Mouse (Mus musculus) cerebellum, adult 2 months (tissue): ENCODE results near the gene Zfp345. TPM values are rescaled to one million over a fixed set of nuclear protein-coding genes. Genes with fewer than 3 reads are reported as not detected.
"Not testable (repeated sequence)": the region's sequence is repeated elsewhere in the genome, so short reads cannot be mapped to it uniquely, and the experiment has no call there.

Experiments
- DNase-seq, 2 experiments: peaks; one replicate each; pipeline ENCODE4 v3.0.0; 2021
- H3K27ac ChIP-seq: fragments of 200-500 bp; 2 replicates; pipeline ENCODE4 v1.5.1; 2012; ENCODE audit warnings: low read length, control low read depth, inconsistent platforms; ENCODE audit not compliant: insufficient read depth
- H3K27me3 ChIP-seq: fragments of 200-500 bp; 2 replicates; pipeline ENCODE4 v1.6.1; 2012; ENCODE audit warnings: inconsistent platforms, mild to moderate bottlenecking, low read length, moderate library complexity; ENCODE audit not compliant: control insufficient read depth, insufficient read depth
- H3K4me1 ChIP-seq: fragments of 200-500 bp; 2 replicates; pipeline ENCODE4 v1.6.1; 2011; ENCODE audit warnings: low read length; ENCODE audit not compliant: control insufficient read depth, insufficient read depth
- H3K4me3 ChIP-seq: fragments of 200-500 bp; replicated peaks from 2 replicates; pipeline ENCODE3; 2011; ENCODE audit warnings: mild to moderate bottlenecking, low read depth, low read length, control low read depth; ENCODE audit not compliant: insufficient read depth
- CTCF ChIP-seq: fragments of 200-500 bp; IDR thresholded peaks from 2 replicates; pipeline ENCODE4 v1.5.1; 2011; ENCODE audit warnings: low read depth, mild to moderate bottlenecking, control low read depth, low read length, moderate library complexity, borderline replicate concordance; ENCODE audit not compliant: insufficient read depth
- POLR2A ChIP-seq: fragments of 200-500 bp; IDR thresholded peaks from 2 replicates; pipeline ENCODE4 v1.6.1; 2011; ENCODE audit warnings: low read length, control low read depth, borderline replicate concordance; ENCODE audit not compliant: insufficient read depth
- WGBS: fragments of 180-500 bp; shearing (Covaris S2); methylation state at CpG from one replicate; pipeline ENCODE4 v1.1.7; 2018; 5-methylcytosine and 5-hydroxymethylcytosine counted together
- polyA plus RNA-seq: library from polyadenylated mRNA; depleted of rRNA; stranded (reverse); fragments of >200 nt; gene quantifications from 2 replicates; pipeline ENCODE4 v1.2.3, GENCODE M21; 2012; rRNA removed

Zfp345 gene
- polyA plus RNA-seq: 0.06 TPM in 1 of 2 replicates, not detected in the other

DNA sequence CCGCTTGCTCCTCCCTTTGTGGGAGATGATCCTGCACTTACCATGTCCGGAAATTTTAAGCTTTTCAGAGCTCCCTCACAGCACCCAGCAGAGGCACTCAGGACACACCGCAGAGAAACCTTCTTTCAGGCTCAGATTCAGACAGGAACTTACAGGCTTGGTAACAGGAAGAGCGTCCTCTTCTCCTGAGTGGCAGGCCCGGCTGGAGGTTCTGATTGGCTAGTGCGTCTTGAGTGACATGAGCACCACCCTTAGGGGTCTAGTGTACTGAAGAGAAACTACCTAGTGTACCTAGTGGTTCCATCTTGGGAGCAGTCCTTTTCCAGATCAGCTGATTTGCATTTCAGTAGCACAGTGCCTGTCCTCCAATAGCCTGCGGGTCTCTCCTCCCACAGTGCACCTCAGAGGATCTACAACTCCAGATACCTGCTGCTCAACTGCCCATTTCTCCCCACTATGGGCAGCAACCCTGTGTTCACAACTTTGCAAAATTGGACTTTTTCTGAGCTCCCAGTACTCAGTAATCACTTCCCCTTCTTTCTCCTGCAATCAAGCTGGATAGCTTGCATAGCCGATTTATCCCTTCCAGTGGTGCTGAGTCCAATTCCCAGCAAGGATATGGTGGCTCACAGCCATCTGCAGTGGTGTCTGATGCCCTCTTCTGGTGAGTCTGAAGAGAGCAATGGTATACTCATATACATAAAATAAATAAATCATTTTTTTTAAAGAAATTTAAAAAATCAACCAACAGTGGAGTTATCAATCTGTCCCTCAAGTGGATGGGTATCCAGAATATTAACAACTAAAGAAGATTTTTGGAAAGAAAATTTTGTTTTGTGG is at the start of gene Zfp345:
Gene Zfp345 (minus strand): TSS at position 153 of the 840 bp plus-strand sequence.
- H3K27me3 ChIP-seq, H3K4me3 ChIP-seq, H3K4me1 ChIP-seq, DNase-seq, H3K27ac ChIP-seq: not testable (repeated sequence)
- WGBS: 73% methylated on average over 8 of the region's 8 CpGs

GRCm38 (mm10) chr2:150525703-150526207 is 40.9 kb upstream of the Zfp345 start:
- H3K4me1 ChIP-seq: no peaks in the 10 kb centered on the region
- H3K4me3 ChIP-seq: no peak overlapping the region
- WGBS: under 1% methylated on average over 42 of the region's 42 CpGs
- TF ChIP-seq CTCF (no peak), POLR2A (no peak)
- no peak for DNase-seq
- no peak overlapping the region for H3K27ac ChIP-seq
- H3K27me3 ChIP-seq: no peaks in the 10 kb centered on the region; the same call in 1 of the 2 replicates

GRCm38 (mm10) chr2:150512837-150513236 is 27.9 kb upstream of the Zfp345 start:
- H3K4me1 ChIP-seq: no peaks in the 10 kb centered on the region
- no peaks in the 10 kb centered on the region for H3K27me3 ChIP-seq
- no peak for TF ChIP-seq POLR2A
- no peak for TF ChIP-seq CTCF
- DNase-seq: no peak
- H3K27ac ChIP-seq: no peak overlapping the region
- no peak overlapping the region for H3K4me3 ChIP-seq
- WGBS: 51% methylated on average over 3 of the region's 3 CpGs

DNA sequence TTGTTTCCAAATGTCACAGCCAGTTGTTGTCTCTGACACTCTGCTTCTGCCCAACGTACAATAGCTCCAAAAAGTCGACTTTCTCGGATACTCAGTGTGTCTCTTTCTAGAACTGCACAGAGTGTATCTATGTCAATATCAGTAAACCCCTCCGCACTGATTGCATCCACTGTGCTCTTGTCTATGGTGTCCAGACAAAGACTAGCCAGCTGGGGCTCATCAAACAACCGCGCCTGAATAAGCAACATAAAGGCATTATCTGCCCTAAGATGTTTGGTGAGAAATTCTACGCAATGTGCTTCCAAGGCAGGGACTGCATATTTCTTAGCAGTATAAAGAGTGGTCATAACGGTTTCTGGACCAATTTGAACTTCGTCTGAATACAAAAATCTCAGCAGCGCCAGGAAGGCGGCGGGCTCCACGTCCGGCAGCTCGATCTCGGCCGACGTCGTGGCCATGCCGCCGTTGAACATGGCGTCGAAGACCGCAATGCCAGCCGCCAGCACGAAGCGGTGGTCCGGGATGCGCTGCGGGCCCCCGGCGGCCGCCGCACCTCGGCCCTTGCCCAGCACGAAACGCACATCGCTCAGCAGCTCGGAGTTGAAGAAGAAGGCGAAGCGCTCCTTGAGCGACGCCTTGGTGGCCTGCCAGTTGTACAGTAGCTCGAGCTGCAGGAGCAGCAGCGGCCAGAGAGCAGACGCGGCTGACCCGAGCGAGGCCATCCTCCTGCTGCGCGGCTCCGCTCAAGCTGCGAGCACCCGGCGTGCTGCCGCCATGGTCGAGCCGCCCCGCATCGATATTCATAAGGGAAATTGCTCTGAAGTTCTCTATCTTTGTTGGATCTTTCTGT is 15.5 kb upstream of the Zfp345 start:
- 39% methylated on average over 60 of the region's 60 CpGs for WGBS

DNA sequence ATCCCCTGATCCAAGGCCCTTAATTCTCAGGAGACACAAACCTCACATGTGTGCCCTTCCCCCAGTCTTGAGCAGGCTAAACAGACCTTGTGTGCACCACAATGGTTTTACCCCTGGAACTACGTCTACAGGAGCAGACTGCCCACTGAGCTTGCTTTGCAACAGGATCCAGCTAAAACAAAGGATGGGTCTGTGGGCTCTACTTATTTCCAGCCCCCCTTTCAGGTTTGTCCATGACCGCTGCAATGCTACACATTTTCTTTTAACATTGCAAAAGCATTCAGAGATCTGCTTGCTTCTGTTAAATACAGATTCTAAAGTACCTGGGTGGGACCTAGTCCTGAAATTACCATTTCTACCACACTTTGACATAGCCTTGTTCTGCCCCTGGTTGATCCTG is 8.1 kb upstream of the Zfp345 start:
- WGBS: 45% methylated on average over 2 of the region's 2 CpGs
- H3K27ac ChIP-seq: no peak overlapping the region
- no peak overlapping the region for H3K4me3 ChIP-seq
- H3K27me3 ChIP-seq: no peaks in the 10 kb centered on the region
- H3K4me1 ChIP-seq: no peaks in the 10 kb centered on the region
- TF ChIP-seq CTCF: no peak
- no peak for DNase-seq

More for the DNA sequence above, 15.5 kb upstream of the Zfp345 start:
- H3K4me3 ChIP-seq, H3K27me3 ChIP-seq, H3K4me1 ChIP-seq, H3K27ac ChIP-seq, DNase-seq: not testable (repeated sequence)

DNA sequence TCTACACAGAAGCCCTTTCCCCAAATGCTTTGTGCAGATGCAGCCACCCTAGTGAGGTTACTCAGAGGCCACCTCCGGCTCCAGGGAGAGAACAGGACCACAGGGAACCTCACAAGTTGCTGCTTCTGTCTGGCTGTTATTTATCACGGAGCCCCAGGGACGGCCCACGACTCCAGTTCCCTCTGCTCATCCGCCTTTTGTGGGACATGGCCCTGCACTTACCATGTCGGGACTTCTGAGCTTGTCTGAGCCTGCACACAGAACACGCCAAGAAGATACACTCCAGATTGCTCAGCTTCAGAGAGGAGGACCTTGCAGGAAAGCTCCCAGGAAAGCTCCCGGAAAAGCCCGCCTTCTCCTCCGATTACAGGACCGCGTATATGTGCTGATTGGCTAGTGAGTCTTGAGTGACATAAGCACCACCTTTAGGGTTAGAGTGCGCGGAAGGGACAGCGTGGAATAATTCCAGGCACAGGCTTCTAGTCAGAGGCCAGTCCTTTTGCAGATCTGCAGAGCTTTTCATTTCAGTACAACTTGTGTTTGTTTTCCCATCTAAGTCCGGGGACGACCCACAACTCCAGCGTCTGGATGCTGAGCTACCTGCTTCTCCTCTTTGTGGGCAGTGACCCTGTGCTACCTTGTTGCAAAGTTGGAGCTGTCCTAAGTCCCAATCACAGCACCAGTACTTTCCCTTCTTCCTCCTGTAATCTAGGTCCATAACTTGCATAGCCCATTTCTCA is 33.5 kb downstream of the Zfp345 start, which contains the start of gene Zfp442:
Gene Zfp442 (minus strand): TSS at position 307 of the 740 bp plus-strand sequence.
- H3K27me3 ChIP-seq, H3K27ac ChIP-seq, H3K4me1 ChIP-seq: not testable (repeated sequence)
- peak within 1 kb of the TSS; percentile 80 for H3K4me3 ChIP-seq
- under 1% methylated on average over 18 of the region's 18 CpGs for WGBS
- DNase-seq: peak; percentile 81

- 92% methylated on average over 1 of the region's 1 CpGs for WGBS
- DNase-seq: not testable (repeated sequence)
Measured at GRCm38 (mm10) chr2:150439084-150439483, 45.8 kb downstream of the Zfp345 start.

More at GRCm38 (mm10) chr2:150439084-150439483, 45.8 kb downstream of the Zfp345 start:
- not testable (repeated sequence) for H3K4me1 ChIP-seq, H3K27me3 ChIP-seq, H3K4me3 ChIP-seq, H3K27ac ChIP-seq

Other genes starting within 250 kb of the Zfp345 start
- gene Gm21994, start 229.5 kb downstream of the Zfp345 start, polyA plus RNA-seq: 0.36 and 0.73 TPM in 2 replicates
- 0.03 TPM in 1 of 2 replicates, not detected in the other for gene Gm14124, start 227.6 kb downstream of the Zfp345 start, polyA plus RNA-seq
- gene Gm10130, start 161.4 kb downstream of the Zfp345 start, polyA plus RNA-seq: not detected in 2 replicates
- gene 3300002I08Rik, start 122.3 kb downstream of the Zfp345 start, polyA plus RNA-seq: 3.6 and 4.5 TPM in 2 replicates
- 1.5 and 1.7 TPM in 2 replicates for gene Zfp442, start 33.6 kb downstream of the Zfp345 start, polyA plus RNA-seq
- 0.29 TPM in 1 of 2 replicates, not detected in the other for gene Cst7, start 85.3 kb upstream of the Zfp345 start, polyA plus RNA-seq
- 83.3 and 92.0 TPM in 2 replicates for gene Apmap, start 123.5 kb upstream of the Zfp345 start, polyA plus RNA-seq
- gene Acss1, start 183.4 kb upstream of the Zfp345 start, polyA plus RNA-seq: 15.4 and 15.7 TPM in 2 replicates
- gene Vsx1, start 204.3 kb upstream of the Zfp345 start, polyA plus RNA-seq: 0.06 TPM in 1 of 2 replicates, not detected in the other